Mouse (Mus musculus): ENCODE measurements around the gene 4930469K13Rik.

Gene 4930469K13Rik

DNA sequence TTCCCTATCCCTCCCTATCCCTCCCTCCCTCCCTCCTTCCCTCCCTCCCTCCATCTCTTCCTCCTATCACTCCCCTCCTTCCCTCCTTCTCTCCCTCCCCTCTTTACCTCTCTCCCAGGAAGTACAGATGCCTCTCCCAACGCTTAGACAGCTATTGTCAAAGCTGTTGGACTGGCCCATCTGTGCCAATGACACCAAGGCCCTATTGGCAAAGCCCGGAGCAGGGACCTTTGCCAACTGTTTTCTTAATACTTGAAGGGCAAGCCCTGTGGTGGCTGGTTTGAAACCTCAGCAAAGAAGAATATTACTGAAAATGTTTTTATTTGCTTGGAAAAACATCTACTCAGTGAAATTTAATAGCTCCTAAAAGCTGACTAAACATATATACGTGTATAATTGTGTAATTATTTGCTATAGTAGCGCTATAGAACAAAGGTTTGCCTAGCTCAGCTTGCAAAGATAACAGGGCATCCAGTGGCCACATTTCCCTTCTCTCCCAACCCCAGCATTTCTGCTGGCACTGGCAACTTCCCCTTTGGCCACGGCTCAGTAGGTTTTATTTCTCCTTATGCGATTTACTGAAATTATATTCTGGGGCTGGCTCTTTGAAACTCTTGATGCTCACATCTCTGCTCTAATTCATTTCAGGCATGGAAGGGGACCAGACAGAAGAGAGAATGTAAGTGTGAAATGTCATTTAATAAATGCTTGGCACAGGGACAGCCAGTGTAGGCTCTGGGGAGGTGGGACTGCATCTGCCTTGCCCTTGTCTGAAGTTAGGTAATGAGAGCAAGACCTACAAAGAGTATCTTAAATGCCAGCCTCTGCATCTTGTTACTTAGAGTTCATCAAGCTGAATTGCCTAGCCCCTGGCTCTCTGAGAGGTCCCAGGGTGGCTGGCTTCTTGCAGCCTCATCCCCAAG lies 18.6 kb downstream of the 4930469K13Rik start:
- no peak for DNase-seq (ENCODE audit: low read depth, low spot score)

DNA sequence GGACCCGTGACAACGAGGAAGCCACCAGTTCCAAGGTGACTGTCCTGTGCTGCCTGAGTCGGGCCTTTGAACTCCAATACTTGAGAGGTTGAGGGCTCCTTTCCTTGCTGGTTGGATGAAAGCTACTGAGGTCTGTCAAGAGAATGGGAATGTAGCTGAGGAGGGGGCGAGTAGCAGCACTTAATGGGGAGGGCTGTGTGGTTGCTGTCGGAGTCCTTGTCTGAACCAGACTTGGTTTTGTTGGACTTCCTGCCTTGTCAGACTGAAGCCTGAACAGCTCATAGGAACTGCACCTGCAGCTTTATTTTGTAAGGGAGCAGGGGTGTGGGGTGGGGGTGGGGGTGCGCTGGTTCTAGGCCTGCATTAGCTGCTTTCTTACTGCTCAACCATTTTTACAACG lies 19.8 kb downstream of the 4930469K13Rik start:
- DNase-seq (ENCODE audit: low read depth, low spot score): no peak

DNA sequence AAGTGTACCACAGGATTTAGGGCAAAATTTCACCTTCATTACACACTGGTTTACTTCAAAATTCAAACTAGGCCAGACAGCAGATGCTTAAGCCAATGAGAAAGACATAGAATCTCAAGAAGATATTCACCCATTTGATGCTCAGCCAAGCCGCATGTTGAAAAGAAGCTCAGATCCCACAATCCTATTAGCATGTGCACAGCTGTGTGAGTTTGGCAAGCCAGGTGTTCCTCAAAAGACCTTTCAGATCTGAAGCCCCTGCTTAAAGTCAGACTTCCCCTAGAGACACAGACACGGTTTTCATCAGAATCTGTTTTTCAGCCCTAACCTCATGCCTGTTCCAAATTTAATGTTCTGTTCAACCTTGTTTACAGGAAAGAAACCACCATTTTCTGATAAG lies 20.5 kb downstream of the 4930469K13Rik start:
- no peak for DNase-seq (ENCODE audit: low read depth, low spot score)

DNA sequence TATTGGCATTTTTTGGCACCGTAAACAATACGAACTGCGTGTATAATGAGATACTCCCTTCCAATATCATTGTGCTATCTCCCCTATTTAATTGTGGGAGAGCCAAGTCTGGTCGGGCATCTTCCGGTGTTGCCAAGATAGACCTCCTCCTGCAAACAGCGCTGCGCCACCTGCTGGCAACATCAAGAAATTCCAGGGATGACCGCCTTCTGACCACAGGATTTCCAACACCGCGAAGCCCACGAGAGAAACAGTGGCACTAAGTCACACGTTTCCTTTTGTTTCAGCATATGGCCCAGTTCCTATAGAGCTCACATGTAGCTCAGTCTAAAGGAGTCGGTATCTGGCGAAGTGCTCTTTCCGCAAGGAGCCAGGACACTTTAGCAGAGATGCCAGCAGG lies 24.6 kb downstream of the 4930469K13Rik start:
- peak; percentile 63 for DNase-seq (ENCODE audit: low read depth, low spot score)

DNA sequence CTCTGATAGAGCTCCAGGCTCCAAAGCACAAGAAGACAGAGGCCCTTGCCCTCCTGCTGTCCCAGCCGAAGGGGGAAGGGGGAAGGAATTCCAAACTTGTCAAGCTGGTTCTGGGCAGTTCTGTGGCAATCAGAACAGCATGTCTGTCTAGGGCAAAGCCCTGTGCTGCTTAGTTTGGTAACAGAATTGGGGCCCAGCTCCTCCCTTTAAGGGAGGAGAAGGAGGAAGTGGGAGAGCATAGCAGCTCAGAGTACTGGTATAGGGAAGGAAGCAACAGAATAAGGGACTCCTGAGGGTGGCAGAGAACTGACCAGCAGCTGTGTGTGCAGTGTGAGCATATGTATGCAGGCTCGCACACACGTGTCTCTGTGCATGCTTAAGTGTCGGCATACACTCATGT lies 26.0 kb downstream of the 4930469K13Rik start:
- no peak for DNase-seq (ENCODE audit: low read depth, low spot score)

DNA sequence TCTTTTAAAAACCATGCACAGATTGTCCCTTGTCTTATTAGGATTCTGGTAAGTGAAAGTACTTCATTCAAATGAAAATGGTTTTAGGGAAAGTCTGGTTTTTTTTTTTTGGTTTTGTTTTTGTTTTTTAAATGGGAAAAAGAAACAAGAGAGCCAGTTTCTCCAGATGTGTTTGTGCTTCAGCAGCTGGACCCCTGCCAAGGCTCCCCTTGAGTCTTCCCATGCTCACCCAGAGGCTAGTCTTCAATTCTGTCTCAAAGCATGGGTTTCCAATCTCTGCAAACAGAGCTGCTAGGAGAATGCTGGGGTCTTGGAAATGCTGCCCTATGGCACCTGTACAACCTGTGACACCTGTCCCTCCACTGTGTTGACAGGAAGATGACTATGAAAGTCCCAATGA lies 27.8 kb downstream of the 4930469K13Rik start:
- no peak for DNase-seq (ENCODE audit: low read depth, low spot score)

DNA sequence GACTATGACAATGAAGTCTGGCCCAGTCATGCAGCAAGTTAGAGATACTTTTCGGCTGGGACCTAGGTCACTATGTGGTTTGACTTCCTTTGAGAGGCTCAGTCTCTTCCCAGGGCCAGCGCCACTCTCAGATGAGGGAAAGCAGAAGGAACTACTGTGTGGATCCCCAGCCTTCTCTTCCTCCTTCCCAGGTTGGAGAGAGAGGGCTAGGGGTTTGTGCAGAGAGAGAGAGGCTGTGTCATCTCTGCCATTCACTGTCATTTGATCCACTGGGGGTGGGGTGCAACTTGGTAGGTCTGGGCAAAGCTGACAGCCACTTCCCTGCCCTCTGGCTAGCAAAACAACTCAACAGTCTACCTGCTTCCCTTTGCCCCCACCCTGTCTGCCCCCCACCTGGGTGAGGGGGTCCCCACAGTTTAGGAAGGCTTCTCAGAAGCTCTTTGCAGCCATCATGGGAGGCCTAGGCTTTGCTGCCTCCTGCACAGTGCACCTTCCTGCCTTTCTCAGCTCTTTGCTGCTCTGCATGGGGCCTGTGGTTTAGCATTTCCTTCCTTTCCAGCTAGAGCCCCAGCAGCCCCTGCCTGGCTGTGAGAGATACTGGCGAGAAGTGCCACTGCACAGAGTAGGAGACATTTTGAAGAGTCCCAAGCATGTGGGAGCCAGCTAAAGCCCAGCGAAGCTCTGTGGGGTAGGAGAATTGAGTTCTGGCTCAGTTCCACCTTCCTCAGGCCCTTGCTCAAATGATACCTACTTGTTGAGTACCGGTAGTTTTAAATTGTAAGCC lies 34.5 kb downstream of the 4930469K13Rik start:
- DNase-seq (ENCODE audit: low read depth, low spot score): no peak

DNA sequence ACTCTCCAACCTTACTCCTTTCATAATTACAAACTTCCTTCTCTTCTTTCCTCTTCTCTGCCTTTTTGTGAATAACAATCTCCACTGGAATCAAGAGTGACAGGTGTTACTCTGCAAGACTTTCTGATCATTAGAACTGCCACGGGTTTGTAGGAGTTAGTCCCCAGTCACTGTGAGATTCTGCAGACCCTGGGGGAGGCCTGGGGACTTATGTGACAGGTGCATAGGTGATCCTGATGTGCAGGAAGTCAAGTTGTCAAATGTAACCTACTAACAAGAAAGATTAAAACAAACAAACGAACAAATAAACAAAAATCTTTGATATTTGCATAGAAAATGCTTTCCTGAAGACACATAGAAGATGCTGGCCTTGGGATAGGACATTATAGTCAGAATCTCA lies 35.1 kb downstream of the 4930469K13Rik start:
- DNase-seq (ENCODE audit: low read depth, low spot score): no peak

DNA sequence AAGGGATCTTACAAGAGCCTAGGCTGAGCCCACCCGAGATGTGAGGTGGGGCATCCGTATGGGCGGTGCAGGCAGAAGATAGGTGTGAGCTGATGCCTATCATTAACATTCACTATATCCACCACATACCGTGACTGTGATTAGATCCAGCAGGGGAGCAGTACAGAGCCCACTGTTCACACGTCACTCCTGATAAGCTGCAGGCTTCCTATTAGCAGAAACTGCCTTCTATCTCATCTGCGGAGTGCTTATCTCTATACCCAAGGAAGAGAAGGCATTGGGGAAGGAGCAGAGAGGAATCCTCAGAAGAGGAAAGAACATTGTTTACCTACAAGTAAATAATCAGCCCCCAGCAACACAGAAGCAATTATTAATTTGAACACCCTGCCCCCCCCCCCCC lies 36.6 kb downstream of the 4930469K13Rik start:
- DNase-seq (ENCODE audit: low read depth, low spot score): no peak

DNA sequence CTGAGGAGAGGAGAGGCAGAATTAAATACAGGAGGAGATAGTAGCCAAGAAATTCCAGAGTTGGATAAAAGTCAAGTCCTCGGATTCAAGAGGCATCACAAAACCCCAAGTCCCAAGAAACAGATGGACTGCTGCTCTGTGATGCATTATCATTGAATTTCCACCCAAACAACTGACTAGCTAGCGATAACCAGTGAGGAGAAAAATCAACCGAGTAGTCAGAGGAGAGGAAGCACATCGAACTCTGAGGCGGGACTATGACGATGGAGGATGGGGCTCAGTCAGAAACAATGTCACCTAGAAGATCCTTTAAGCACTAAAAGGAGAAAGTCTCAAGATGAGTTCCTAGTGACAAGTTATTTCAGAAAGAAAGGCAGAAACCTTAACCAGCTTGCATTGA lies 39.4 kb downstream of the 4930469K13Rik start:
- DNase-seq (ENCODE audit: low read depth, low spot score): no peak

DNA sequence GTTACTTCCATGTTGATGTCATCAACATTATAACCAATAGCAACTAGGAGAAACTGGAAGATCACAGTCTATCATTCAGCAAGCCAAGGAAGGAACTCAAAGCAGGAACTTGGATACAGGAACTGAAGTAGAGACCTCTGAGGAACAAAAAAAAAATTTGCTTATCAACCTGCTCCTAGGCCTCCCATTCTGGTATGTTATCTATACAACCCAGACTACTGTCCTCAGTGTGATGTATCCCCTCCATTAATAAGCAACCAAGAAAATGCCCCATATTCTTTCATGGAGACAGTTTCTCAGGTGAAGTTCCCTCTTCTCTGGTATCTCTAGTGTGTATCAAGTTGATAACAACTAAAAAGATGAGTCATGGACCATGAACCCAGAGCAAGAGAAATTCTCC lies 40.0 kb downstream of the 4930469K13Rik start:
- DNase-seq (ENCODE audit: low read depth, low spot score): no peak

DNA sequence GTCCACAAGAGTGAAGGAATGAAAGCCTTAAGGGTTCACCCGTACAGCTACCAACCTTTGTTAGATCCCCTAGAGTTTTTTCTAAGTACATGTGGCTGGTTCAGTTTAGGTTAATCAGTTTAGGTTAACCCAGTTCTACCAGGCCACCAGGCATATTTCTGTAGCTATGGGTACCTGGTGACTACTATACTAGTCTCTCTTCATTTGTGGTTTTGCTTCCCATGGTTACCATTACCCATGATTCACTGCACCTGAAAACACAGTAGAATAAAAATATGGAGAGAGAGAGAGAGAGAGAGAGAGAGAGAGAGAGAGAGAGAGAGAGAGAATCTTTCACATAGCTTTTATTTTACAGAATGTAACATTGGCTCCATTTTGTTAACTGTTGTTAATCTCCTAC lies 41.6 kb downstream of the 4930469K13Rik start:
- no peak for DNase-seq (ENCODE audit: low read depth, low spot score)

DNA sequence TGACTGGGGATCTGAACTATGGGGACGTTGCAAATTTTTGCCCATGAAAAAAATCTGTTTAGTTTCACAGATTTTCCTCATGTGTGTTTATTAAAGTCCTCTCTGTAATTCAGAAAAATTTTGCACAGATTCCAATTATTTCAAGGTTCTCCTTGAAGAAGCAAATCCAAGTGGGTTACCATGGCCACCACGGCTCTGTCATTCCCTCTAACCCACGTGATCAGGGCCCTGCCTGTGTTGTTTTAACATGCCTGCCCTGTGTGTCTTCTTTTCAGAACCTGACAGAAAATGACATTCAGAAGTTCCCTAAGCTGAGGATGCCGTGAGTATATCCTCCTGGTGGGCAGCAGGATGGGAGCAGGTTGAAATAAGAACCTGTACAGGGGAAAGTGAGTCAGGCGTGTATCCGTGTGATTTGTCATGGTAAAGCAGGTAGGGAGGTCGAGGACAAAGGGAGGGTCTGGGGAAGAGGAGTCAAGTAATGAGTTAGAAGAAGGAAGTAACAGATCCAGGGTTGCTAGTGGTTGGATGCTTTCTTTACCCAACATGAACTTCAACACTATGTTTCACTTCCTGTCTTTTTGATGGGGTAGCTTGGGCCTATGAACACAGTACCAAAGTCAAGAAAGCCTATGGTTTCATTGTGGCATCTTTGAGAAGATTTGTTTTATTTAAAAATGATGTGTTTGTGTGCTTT lies 44.2 kb downstream of the 4930469K13Rik start:
- DNase-seq (ENCODE audit: low read depth, low spot score): no peak

DNA sequence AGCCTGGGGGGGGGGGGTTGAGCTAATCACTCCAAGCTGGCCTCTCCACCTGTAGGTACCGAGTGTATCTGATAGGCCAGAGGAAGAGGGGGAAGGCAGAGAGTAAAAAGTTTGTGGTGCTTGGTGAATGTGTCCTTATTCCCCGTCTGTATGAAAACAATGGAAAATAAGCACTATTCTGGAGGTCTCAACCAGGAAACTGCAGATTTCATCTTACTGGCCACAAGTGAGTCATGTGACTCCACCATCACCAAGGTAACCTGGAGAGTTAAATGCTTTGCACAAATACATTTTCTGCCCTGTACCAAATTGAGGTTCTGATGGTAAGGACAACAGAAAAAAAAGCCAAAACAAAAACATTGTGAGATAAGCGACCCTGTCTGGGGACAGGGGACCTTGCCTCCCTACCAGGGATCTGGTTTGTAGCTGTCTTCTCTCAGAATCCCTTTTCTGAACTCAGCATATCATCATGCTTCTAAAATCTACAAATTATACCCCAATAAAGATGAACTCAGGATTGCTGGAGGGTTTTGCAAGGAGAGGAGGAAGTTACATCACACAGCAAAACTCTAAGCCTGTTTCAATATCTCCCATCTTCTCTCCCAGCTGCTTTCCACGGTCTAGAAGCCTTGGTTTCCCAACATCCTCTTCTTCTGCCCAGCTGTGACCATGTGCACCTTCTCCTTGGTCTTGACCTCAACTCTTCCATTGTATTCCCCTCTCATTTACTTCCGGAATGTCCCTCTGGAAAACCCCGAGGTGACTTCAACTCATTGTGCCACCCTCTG lies 45.1 kb downstream of the 4930469K13Rik start:
- no peak for DNase-seq (ENCODE audit: low read depth, low spot score)

DNA sequence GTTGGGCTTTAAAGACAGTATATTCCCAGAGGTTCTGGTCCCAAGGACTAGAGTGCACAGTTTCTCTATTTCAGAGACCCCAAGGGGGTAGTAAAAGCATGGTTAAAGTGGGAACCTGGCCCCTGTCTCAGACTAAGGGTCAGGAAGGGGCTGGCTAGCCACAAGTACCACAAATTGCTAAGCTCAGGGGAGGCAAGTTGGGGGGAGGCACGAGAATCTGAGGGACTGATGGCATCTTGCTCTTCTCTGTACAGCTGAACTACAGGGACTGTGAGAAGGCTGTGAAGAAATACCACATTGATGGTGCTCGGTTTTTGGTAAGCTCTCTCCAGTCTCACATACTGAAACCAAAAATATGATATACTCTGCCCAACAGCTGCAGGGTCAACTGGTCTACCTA lies 47.7 kb downstream of the 4930469K13Rik start:
- DNase-seq (ENCODE audit: low read depth, low spot score): no peak

DNA sequence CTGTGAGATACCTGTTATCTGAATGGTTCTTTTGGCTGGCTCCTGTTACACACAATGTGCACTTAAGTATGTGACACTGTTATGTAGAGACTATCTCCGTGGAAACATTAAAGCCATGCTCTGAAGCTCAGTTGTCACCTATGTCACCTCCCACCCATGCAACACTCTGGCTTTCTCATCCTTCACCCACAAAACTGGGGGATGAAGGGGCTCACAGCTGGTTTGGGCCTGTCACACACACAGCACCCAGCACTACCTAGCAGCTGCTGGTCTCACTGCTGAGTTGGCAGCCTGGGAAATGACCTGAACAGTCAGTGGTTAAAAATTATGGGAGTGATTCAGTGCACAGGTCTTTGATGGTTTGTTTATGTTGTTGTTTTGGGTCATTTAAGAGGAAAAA lies 48.3 kb downstream of the 4930469K13Rik start:
- DNase-seq (ENCODE audit: low read depth, low spot score): no peak

DNA sequence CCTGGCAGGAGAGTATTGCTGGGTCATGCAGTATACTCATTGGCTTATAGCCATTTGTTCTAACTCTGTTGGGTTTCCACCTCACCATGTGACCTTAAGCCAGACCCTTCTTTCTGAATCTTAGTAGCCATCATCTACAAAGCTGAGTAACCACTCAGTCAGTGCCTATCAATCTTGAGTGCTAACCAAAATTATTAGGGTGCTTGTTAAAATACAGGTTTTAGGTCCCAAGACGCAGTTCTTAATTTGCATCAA lies 49.3 kb downstream of the 4930469K13Rik start:
- no peak for DNase-seq (ENCODE audit: low read depth, low spot score)

DNA sequence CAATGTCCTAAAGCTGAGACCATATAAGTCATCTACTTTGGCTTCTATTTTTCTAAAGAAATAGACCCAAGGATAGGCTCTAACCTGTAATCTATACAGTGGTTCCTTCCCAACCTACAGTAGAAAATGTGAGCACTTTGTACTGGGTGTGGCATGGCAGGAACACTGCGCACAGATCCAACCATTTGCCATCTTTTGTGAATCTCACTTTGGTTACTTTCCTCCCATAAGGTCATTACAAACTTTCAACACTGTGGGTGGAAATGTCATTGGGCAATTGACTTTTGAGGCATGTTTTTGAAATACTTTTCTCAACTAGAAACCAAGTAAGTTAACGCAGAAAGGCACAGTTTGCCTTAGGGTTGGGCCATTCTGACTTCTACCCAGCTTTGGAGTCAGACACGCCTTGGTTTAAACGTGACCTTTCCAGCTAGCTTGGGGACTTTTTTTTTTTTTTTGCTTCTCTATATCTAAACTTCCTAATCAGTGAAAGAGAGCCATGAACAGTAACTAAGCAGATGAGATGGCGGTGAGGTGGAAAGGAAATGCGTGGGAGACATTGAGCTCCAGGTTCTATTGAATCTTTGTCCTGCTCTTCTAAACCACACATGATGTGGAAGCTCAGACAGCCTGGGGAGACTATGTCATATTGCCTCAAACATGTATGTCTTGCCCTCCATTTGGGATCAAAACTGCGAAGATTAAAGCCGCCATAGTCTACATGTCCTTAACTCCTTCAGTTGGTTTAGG lies 49.8 kb downstream of the 4930469K13Rik start:
- no peak for DNase-seq (ENCODE audit: low read depth, low spot score)

DNA sequence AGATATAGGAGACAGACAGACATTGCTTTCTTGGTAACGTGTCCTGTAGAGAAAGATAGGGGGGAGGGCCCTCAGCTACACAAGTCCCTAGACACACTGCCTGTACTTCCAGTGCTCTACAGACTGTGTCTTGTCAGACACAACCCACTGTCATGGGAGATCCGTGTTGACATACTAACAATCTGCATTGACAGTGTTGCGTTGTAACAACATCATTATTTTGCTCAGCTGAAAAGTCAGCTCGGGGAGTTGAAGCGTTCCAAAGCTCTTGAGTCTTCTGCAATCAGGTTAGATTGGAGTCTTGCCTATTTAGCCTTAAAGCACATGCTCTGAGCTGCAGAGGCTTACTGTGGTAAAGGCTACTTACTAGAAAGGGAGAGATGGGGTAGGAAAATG lies 50.8 kb downstream of the 4930469K13Rik start:
- no peak for DNase-seq (ENCODE audit: low read depth, low spot score)

DNA sequence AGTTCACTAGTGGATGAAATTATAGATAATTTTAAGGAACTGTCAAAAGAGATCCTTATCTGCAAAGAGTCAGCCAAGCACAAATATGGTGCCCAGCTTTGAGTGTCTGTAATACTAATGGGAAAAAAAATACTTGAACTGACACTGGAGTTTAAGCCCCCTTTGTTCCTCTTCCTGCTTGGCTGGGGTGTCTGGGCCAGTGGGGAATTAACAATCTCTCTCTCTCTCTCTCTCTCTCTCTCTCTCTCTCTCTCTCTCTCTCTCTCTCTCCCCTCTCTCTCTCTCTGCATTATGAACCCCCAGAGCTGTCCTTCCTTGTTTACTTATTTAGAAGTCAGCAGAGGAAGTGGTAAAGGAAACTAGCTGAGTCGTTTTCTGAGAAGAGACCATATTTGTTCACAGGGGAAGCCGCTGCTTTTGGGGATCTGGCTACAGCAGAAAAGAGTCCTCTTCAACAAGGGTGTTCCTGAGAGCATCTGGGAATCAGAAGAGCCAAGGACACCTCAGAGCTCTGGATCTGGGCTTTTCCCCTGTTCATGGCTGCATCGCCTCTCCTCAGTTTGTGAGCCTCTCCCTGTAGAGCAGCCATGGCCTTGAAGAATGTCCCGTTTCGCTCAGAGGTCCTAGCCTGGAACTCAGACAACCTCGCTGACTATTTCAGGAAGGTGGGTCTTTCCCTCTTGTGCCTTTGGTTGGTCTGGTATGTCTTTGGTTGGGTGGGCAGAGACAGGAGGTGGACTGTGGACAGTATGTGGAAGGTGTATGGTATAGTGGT lies 51.4 kb downstream of the 4930469K13Rik start, which contains the start of gene Lcp2:
TSS of gene Lcp2 (plus strand) at position 154 of the 775 bp plus-strand sequence.
- DNase-seq (ENCODE audit: low read depth, low spot score): no peak

Measured in embryo, embryonic 11.5 days (tissue).